Mouse (Mus musculus) C2C12 (cell line): ENCODE measurements around the gene Eml2.

Experiments
- CEBPB ChIP-seq: IDR thresholded peaks from one replicate; pipeline ENCODE4 v1.6.1; 2011; ENCODE audit warnings: low read depth, mild to moderate bottlenecking, control low read depth, moderate library complexity
- CTCF ChIP-seq: IDR thresholded peaks from one replicate; pipeline ENCODE4 v1.5.1; 2011; ENCODE audit not compliant: control insufficient read depth, insufficient read depth, insufficient read length
- FOSL1 ChIP-seq: IDR thresholded peaks from one replicate; pipeline ENCODE4 v1.8.0; 2011; ENCODE audit warnings: mild to moderate bottlenecking, low read length; ENCODE audit not compliant: poor library complexity, insufficient read depth, severe bottlenecking
- MAX ChIP-seq: IDR thresholded peaks from one replicate; pipeline ENCODE4 v1.6.1; 2011; ENCODE audit warnings: mild to moderate bottlenecking, control low read depth
- MYOD1 ChIP-seq: IDR thresholded peaks from one replicate; pipeline ENCODE4 v1.6.1; 2011; ENCODE audit warnings: low read depth; ENCODE audit not compliant: control insufficient read depth, insufficient read length
- MYOG ChIP-seq: IDR thresholded peaks from one replicate; pipeline ENCODE4 v1.6.1; 2011; ENCODE audit not compliant: control insufficient read depth, insufficient read length; ENCODE audit errors: extremely low read depth
- USF1 ChIP-seq: IDR thresholded peaks from one replicate; pipeline ENCODE4 v1.6.1; 2011; ENCODE audit warnings: low read depth, mild to moderate bottlenecking, control low read depth, moderate library complexity

- TF ChIP-seq MAX (no peak), CTCF (no peak), FOSL1 (no peak), USF1 (no peak), CEBPB (no peak), MYOG (no peak), MYOD1 (no peak)
These were observed 33.8 kb downstream of the Eml2 start for GRCm38 (mm10) chr7:19210010-19210409.
